Mouse (Mus musculus) T-cell, adult 2 months (primary cell): ENCODE measurements around the gene Tshz3.

ENCODE experiments used
- DNase-seq: peaks from one replicate; pipeline ENCODE4 v3.0.0; 2022; ENCODE audit warnings: low spot score

Tshz3 gene

GRCm38 (mm10) chr7:36786713-36787421 lies 88.9 kb downstream of the Tshz3 start:
- DNase-seq: no peak

GRCm38 (mm10) chr7:36796392-36797187 lies 98.7 kb downstream of the Tshz3 start:
- no peak for DNase-seq
